ENCODE assay signal across 10 mouse cellular contexts in the genomic region with DNA sequence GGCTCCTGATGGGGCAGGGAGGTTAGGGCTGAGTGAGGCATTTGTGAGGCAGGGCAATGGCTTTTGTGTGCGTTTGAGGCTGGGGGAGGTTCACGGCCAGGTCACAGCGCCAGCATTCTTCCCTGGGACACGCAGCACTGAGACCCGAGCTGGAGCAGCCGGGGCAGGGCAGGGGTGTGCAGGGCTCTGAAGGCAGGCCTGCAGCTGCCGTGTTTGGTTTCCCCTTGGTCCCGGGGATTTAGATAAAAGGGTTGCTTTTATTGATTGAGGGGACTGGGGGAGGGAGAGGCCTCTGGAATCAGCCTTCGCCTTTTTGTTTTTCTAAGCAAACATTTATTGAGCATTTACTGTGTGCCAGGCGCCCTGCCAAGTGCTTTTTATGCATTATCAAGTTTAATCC.
DNase-seq lines count a peak whose midpoint lies in the region; ATAC-seq and TF ChIP-seq lines count a peak whose summit lies in the region.
"Had no signal": no experiment of that assay in that cellular context is flagged by ENCODE, and none has a peak within 500 bp of the region (broad histone marks: within the 10 kb centered on the region; RNA-seq: fewer than 3 reads in every experiment).

No protein-coding gene starts in this region.

- H3K4me3 ChIP-seq in lung, embryonic 14.5 days (ENCODE audit: low read depth, low read length): no peak overlapping the region
- no peak overlapping the region for H3K4me3 ChIP-seq in lung, adult 2 months (replicated peaks; ENCODE audit: extremely low read depth, low read depth, low read length)
- no peak overlapping the region for H3K4me3 ChIP-seq in limb, embryonic 10.5 days
- H3K4me3 ChIP-seq in stomach, embryonic 15.5 days (replicated peaks): no peak overlapping the region

- no peak for TF ChIP-seq POLR2A in lung, adult 2 months (IDR thresholded peaks at IDR 0.05; ENCODE audit: borderline replicate concordance, extremely low read depth, low read depth, low read length)

- no peaks in the 10 kb centered on the region for H3K9me3 ChIP-seq in lung, embryonic 14.5 days (ENCODE audit: low read depth, low read length)
- no peaks in the 10 kb centered on the region for H3K9me3 ChIP-seq in limb, embryonic 10.5 days (replicated peaks)
- H3K9me3 ChIP-seq in stomach, embryonic 15.5 days: no peaks in the 10 kb centered on the region

- no peak overlapping the region for H3K27ac ChIP-seq in lung, embryonic 14.5 days (ENCODE audit: low read depth)
- peak overlapping the region; percentile 11; the same call in 1 of the 2 replicates for H3K27ac ChIP-seq in limb, embryonic 10.5 days
- peak overlapping the region; percentile 64 for H3K27ac ChIP-seq in stomach, embryonic 15.5 days

- peak; percentile 46 for DNase-seq in lung, embryonic 14.5 days
- no peak for DNase-seq in lung, adult 2 months
- peak; percentile 77 for DNase-seq in embryo, embryonic 11 days
- no peak for DNase-seq in limb, embryonic 10.5 days (ENCODE audit: low spot score)
- no peak for DNase-seq in retina, postnatal 1 day
- DNase-seq in kidney, postnatal 36 days: no peak
- DNase-seq: heart, postnatal 10 days; kidney, postnatal 14 days; right cerebral cortex, adult 18-20 months had no signal

- H3K4me2 ChIP-seq in lung, embryonic 14.5 days: no peak overlapping the region
- peak overlapping the region; percentile 17; the same call in 1 of the 2 replicates for H3K4me2 ChIP-seq in stomach, embryonic 15.5 days

- WGBS in lung, embryonic 14.5 days: 10% methylated on average over 10 of the region's 10 CpGs
- 30% methylated on average over 10 of the region's 10 CpGs for WGBS in lung, adult 2 months
- WGBS in limb, embryonic 10.5 days: 14% methylated on average over 10 of the region's 10 CpGs
- 25% methylated on average over 10 of the region's 10 CpGs for WGBS in stomach, embryonic 15.5 days

- 0 out of 2 replicates have a peak, but pooled peaks have one; percentile 49 for ATAC-seq in lung, embryonic 14.5 days (ENCODE audit: insufficient read depth)
- ATAC-seq in stomach, embryonic 15.5 days (ENCODE audit: insufficient read depth, low FRiP score, low read depth): peak; percentile 94

- no peaks in the 10 kb centered on the region for H3K4me1 ChIP-seq in lung, embryonic 14.5 days (ENCODE audit: insufficient read depth)
- no peaks in the 10 kb centered on the region for H3K4me1 ChIP-seq in lung, adult 2 months (ENCODE audit: control insufficient read depth, insufficient read depth, low read length)
- peaks cover 36% of the 10 kb centered on the region for H3K4me1 ChIP-seq in limb, embryonic 10.5 days
- peaks cover 15% of the 10 kb centered on the region; the same call in 1 of the 2 replicates for H3K4me1 ChIP-seq in stomach, embryonic 15.5 days

- H3K9ac ChIP-seq in lung, embryonic 14.5 days: no peak overlapping the region
- H3K9ac ChIP-seq in stomach, embryonic 15.5 days: no peak overlapping the region

- no peaks in the 10 kb centered on the region for H3K27me3 ChIP-seq in lung, embryonic 14.5 days (ENCODE audit: insufficient read depth, low read length)
- no peaks in the 10 kb centered on the region for H3K27me3 ChIP-seq in limb, embryonic 10.5 days (ENCODE audit: low read depth, poor library complexity, severe bottlenecking)
- H3K27me3 ChIP-seq in stomach, embryonic 15.5 days (replicated peaks): no peaks in the 10 kb centered on the region

- no peak for TF ChIP-seq CTCF in lung, embryonic 14.5 days (IDR thresholded peaks at IDR 0.05; ENCODE audit: low read depth)
- TF ChIP-seq CTCF in lung, adult 2 months (IDR thresholded peaks at IDR 0.05; ENCODE audit: insufficient read depth, low read length): no peak

- no peaks in the 10 kb centered on the region for H3K36me3 ChIP-seq in lung, embryonic 14.5 days (ENCODE audit: insufficient read depth)
- H3K36me3 ChIP-seq in limb, embryonic 10.5 days: no peaks in the 10 kb centered on the region
- H3K36me3 ChIP-seq in stomach, embryonic 15.5 days: no peaks in the 10 kb centered on the region

Comparison
In these comparisons a context has a peak if more than half of its experiments do, and no peak if none do; other contexts are left out.
1. DNase-seq: peak in lung, embryonic 14.5 days (single experiment) and embryo, embryonic 11 days (single experiment); none in lung, adult 2 months (single experiment), limb, embryonic 10.5 days (single experiment), retina, postnatal 1 day (single experiment) and kidney, postnatal 36 days (0 of 2).